Mouse (Mus musculus): ENCODE data around the gene Grsf1.

Gene Grsf1

DNA sequence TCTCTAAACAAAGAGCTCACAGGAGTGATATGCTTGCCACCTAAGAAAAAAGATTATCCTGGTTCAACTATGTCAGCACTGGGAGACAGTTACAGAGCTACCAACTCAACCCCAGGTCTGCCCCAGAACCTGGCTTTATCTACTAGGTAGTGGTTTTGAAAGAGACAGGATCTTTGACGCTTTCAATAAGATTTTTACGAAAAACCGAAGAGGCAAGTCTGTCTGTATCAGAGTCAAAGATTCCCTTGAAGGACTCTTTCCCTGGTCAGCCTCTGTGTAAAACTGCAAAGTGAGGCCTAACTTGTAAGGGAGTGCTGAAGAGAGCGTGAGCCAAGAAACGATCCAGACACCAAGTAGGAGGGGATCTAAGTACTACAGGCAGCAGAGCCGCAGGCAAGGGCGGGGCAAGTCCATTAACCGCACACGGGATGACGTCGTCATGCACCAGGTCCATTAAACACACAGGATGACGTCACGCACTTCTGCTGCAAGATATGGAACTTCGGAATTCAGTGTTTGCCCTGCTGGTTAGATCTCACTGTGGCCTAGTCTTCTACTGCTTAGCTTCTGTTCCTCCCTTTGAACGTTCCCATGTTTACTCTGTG lies 12.7 kb upstream of the Grsf1 start:
- DNase-seq (ENCODE audit: low spot score): no peak

GRCm38 (mm10) chr5:88687996-88688406 lies 12.0 kb upstream of the Grsf1 start:
- no peak for DNase-seq (ENCODE audit: low spot score)

GRCm38 (mm10) chr5:88685745-88686299 lies 9.9 kb upstream of the Grsf1 start:
- DNase-seq (ENCODE audit: low spot score): no peak

DNA sequence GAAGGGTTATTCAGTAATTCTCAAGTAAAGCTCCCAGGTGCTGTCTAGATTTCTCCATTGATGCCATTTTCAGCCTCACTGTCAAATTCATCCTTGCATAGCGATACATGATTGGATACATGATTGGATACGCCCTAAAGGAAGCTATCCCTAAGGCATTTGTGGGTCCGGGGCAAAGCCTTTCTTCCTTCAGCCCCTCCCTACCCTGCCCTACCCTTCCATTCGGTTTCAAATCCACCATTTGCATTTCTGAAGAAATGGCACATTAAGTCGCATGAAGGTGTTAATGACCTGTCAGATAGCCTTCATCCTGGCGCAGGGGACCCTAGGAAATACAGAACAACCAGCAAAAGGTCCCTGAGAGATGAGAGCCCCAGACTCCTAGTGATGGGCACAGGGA lies 9.3 kb upstream of the Grsf1 start:
- DNase-seq (ENCODE audit: low spot score): no peak

DNA sequence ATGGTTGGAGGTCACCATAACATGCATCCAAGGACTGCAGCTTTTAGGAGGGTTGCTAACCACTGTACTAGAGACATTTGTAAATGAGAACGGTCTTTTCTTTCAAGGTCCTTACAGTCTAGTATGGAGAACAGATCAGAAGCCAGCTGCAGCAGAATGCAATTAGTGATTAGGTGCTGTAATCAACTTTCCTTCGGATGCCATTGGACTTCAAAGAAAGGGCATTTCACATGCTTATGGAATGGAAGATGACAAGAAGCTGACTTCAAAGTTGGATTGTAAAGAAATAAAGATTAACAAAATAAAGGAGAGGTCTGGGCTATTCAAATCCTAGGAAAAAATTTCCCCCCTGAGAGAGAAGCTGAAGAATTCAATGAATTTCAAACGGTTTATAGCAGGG lies 8.3 kb upstream of the Grsf1 start:
- DNase-seq (ENCODE audit: low spot score): no peak

DNA sequence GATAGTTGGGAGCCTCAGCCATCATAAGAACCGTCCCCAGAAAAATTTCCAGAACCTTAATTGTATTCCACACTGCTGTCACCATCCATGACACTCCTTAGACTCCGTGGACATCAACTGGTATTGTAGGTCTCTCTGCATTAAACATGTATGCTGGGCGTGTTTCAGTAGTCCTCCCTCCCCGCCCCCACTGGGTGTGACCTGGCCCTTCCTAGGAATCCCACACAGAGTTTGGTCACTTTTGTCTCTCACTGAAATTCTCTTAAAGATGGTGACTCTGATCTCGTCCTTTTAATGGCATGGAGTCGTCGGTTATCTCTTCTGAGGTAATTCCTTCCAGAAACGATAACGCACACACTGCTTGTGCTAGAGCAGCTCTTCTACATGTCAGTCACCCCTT lies 7.7 kb upstream of the Grsf1 start:
- no peak for DNase-seq (ENCODE audit: low spot score)

GRCm38 (mm10) chr5:88680567-88680966 lies 4.6 kb upstream of the Grsf1 start:
- DNase-seq (ENCODE audit: low spot score): no peak

DNA sequence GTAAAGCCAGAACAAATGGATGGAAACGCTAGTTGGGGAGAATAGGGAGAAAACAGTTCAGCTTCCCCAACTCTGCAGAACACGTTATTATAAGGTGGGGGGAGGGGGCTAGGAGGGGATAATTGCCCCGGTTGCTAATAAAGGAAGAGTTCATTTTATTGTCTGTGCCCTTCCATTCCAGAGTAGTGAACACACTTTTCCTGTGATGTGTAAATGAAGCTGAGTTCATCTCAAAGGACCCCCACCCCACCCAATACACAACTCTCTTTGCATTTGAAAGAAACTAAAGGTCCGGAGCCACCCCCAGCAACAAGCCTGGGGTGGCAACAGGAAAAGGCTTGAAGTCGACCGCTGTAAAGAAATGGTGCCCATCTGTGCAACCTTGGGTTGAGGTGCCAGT lies 3.4 kb upstream of the Grsf1 start:
- DNase-seq (ENCODE audit: low spot score): no peak

GRCm38 (mm10) chr5:88678929-88679328 lies 3.0 kb upstream of the Grsf1 start:
- DNase-seq (ENCODE audit: low spot score): no peak

DNA sequence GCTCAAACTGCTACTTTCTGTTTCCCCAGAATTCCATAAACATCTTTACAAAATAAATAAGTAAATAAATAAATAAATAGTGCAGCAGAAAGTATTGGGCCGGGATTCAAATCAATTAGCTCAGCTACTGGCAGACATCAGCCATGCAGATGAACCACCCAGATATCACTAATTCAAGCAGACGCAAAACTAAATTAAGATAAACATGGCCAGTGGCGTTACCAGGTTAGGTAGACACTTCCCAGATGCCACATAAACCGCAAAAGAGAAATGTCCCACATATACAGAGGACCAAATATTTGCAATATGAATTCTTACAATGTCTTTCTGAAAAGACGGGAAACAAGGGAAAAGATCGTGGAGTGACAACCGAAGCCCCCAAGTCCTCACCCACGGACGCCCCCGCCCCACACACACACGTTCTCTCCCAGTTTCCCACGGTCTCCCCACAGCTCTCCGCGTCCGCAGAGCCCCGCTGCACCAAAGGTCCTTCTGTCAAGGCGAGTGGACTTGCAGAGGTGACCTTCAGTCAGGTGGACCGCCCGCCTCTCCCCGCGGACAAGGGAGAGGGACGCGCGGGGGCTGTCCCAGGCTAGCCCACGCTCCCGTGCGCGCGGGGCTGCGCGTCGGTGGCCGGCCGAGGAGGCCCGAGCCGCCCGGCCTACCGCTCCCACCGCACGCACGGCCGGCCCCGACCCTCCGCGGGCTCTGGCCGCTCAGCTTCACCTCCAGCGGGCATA lies 1.1 kb downstream of the Grsf1 start:
- no peak for DNase-seq (ENCODE audit: low spot score)

- DNase-seq (ENCODE audit: low spot score): no peak
Measured at GRCm38 (mm10) chr5:88663875-88664274, 12.1 kb downstream of the Grsf1 start.

DNA sequence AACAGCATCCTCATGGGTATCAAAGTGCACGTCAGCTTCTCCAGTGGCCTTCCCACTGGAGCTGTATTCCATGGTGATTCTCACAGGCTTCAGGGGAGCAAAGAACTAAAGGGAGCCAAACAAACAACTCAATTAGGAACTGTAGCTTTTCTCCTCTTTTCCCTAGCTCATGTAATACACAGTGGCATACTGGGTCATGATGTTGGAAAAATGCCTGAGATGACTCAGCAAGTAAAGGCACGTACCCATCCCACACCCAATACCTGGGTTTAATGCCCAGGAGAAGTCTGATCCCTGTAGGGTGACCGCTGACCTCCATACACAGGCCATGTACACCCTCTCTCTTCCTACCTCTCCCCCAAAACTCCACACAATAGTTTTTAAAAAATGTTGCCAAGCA lies 12.8 kb downstream of the Grsf1 start:
- no peak for DNase-seq (ENCODE audit: low spot score)

DNA sequence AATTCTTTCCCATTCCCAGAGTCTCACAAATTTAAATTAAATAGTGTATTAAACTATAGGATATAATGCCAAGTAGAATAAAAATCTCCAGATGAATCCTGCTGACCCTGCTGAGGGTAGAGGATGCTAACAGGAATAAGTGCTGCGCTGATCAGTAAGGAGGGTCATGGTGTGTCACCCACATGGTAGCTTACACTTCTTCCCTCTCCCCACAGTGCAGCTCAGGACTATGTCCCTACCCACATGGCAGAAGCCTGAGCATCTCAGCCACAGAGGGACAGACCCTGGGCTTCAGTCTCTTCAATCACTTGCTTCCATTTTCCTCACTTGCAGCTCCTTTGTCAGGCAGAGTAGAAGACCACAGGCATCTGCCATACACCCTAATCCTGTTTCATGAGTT lies 18.1 kb downstream of the Grsf1 start:
- DNase-seq (ENCODE audit: low spot score): no peak

DNA sequence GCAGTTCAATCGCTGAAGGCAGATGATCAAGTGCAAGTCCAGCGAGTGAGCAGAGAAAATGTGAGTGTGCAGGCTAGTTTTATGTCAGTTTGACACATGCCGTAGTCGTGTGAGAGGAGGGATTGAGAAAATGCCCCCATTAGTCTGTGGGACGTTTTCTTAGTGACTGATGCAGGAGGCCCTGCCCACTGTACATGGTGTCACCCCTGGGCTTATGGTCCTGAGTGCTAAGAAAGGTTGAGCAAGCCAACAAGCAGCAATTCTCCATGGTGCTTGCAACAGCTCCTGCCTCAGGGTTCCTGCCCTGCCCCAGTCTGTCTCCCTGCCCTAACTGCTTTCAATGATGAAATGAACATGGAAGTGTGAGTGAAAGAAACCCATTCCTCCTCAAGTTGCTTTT lies 23.4 kb downstream of the Grsf1 start:
- DNase-seq (ENCODE audit: low spot score): no peak

DNA sequence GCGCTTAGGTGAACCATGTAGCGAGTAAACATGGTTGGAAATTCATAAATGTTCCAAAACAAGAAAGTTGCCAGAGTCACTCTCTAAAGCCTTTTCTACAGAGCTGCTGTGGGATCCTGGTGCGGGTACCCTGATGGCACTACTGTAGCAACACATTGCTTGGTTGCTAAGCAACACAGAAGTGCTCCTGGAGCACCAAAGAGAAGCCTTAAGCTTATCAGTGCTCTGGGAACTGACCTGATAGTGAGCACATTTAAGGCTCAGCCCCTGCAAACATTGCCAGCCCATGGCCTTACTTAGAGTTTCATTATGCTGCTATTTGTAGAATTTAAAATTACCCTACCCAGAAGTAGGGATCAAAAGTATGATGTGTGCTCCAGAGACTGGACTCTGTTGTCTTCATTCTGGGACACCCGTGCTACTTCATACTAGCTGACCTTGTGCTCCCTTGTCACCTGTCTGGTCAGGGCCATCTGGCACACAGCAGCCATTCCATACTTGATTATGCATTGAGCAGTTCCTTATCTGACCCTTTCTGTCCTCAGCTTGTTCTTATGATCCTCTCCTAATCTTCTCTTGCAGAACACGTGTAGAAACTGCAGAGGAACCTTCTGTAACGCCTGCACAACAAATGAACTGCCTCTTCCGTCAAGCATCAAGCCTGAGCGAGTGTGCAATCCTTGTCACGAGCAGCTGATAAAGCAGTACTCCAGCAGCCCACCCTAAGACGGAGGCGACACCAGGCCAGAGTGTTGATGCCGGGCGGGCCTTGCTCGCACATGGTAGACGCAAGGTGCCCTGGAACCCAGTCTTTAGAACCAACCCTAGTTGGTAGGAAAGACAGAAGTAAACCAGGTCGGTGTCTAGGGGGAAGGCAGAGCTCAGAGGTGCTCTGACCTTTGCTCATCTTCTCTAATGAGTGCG lies 26.5 kb downstream of the Grsf1 start:
- no peak for DNase-seq (ENCODE audit: low spot score)

DNA sequence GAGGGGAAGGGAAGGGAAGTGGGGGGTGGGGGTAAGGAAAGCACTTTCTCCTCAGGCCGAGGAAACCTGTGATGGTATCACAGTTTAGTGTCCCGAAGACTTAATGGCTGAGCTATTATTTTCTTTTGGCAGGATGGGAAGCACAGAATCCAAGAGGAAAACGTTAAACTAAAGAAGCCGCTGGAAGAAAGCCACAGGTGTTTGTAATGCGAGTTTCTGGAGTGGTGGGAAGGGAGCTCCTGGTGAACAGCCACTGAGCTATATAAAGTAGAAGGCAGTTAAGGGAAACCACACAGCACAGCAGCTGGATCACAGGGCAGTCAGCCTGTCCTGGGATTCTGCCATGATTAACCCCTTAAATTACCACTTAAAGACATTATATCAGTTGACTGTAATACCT lies 30.6 kb downstream of the Grsf1 start:
- DNase-seq (ENCODE audit: low spot score): no peak

DNA sequence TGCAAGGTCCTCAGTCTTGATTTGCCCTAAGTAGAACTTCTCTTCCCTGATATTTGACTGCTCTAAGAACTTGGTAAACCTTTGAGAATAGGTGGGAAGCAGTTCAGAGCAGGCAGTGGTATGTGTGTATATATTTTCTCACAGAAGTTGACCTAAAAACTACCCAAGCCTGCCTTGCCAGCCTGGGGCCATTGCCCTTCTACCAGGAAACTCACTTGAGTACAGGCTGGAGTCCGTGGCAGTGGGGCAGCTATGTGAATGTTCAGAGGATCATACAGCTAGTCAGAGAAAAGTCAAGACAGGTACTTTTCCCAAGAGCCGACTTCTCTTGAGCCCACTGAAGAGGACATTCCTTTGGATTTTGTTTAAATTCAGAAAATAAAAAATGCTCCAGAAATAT lies 31.1 kb downstream of the Grsf1 start:
- DNase-seq (ENCODE audit: low spot score): no peak

GRCm38 (mm10) chr5:88643491-88643890 lies 32.5 kb downstream of the Grsf1 start:
- DNase-seq (ENCODE audit: low spot score): no peak

DNA sequence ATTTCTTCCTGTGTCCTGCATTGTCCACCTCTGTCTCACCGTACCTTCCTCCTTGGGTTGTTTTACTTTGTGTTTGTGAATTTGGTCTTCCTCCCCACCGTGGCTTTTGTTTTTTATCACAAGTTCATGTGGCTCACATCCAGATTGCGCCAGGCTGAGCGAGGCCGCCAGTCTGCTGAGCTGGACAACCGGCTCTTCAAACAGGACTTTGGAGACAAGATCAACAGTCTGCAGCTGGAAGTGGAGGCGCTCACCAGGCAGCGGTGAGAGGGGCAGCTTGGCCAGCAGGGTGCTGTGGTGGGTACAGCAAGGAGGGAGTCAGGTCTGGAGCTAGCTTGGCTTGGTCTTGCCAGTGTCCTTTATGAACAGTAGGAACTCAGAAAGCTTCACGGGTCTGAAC lies 33.2 kb downstream of the Grsf1 start:
- no peak for DNase-seq (ENCODE audit: low spot score)

GRCm38 (mm10) chr5:88634076-88634475 lies 41.9 kb downstream of the Grsf1 start:
- no peak for DNase-seq (ENCODE audit: low spot score)

GRCm38 (mm10) chr5:88632463-88632862 lies 43.5 kb downstream of the Grsf1 start:
- no peak for DNase-seq (ENCODE audit: low spot score)

GRCm38 (mm10) chr5:88631545-88631944 lies 44.4 kb downstream of the Grsf1 start:
- no peak for DNase-seq (ENCODE audit: low spot score)

DNA sequence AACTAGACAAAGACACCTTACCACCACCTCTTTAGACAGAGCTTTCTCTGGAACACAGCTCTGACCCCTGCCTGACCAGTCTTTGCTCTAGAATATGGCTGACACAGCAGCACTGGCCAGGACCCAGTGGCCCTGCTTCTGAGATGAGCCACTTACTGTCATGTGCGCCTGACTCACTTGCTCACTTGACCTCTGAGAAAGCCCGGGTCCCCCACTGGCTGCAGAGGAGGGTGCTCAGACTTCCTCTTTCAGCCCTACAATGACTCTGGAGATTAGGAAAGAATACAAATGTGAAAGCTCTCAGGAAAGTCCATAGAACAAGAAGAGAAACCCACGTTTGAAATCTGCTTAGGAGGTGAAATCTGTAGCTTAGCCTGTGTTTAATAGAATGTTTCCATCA lies 45.1 kb downstream of the Grsf1 start:
- no peak for DNase-seq (ENCODE audit: low spot score)

Data from urinary bladder, postnatal 25 days (tissue).